Mouse (Mus musculus) layer of hippocampus, adult 18-20 months (tissue): ENCODE data around the gene Erc1. TPM values are rescaled to one million over a fixed set of nuclear protein-coding genes. Genes with fewer than 3 reads are reported as not detected.

Experiments
- DNase-seq, 2 experiments: peaks; one replicate each; pipeline ENCODE4 v3.0.0; 2022; ENCODE audit warnings: low spot score in 2 of 2
- total RNA-seq, 2 experiments: library from RNA; stranded (reverse); gene quantifications; 2 replicates each; pipeline ENCODE4 v1.2.3; 2021

Erc1 gene
- total RNA-seq, 2 experiments from 2014 or later, result 48.0 to 48.7 TPM

GRCm38 (mm10) chr6:119529659-119530058, 318.3 kb downstream of the Erc1 start:
- no peak for DNase-seq

- DNase-seq, result no peak
Observed at GRCm38 (mm10) chr6:119526498-119526897, 321.5 kb downstream of the Erc1 start.

GRCm38 (mm10) chr6:119521931-119522391, 326.0 kb downstream of the Erc1 start:
- no peak for DNase-seq

- DNase-seq, result peak; percentile 30 to 56
Observed at GRCm38 (mm10) chr6:119521482-119521900, 326.5 kb downstream of the Erc1 start.

Other genes starting within 250 kb of the Erc1 start
- 10 to 100 TPM; 35.7 to 37.7 TPM for gene Rad52, start 54.5 kb upstream of the Erc1 start, total RNA-seq
- gene Wnk1, start 190.5 kb upstream of the Erc1 start, total RNA-seq, result 100 to 1,000 TPM; 189 to 190 TPM
- 1 to 10 TPM in 1 of 2 experiments, under 1 TPM in 1; 0.67 to 1.3 TPM for gene Ninj2, start 245.2 kb upstream of the Erc1 start, total RNA-seq